Mouse (Mus musculus) liver, embryonic 14.5 days (tissue): Measurements from ENCODE around the gene Jsrp1. TPM values are rescaled to one million over a fixed set of nuclear protein-coding genes. Genes with fewer than 3 reads are reported as not detected.

Experiments
- ATAC-seq: fragments of 200-750 bp; cut with Nextera tagmentation; 2 replicates; pipeline ENCODE4 v1.8.0; 2017; ENCODE audit warnings: moderate number of reproducible peaks, mild to moderate bottlenecking, moderate library complexity; ENCODE audit not compliant: insufficient read depth
- DNase-seq, 3 experiments: peaks; one replicate each; pipeline ENCODE4 v3.0.0-alpha.2; 2012 to 2013; ENCODE audit warnings: low read depth in 3 of 3, low spot score in 3 of 3
- H3K27ac ChIP-seq: fragments of 300-500 bp; sonication (generic); 2 replicates; pipeline ENCODE4 v1.5.1; 2014; ENCODE audit warnings: moderate library complexity, mild to moderate bottlenecking, control low read depth, inconsistent platforms
- H3K27me3 ChIP-seq: fragments of 300-500 bp; sonication (generic); 2 replicates; pipeline ENCODE4 v1.6.1; 2014; ENCODE audit warnings: mild to moderate bottlenecking, low read length, moderate library complexity; ENCODE audit not compliant: control insufficient read depth, insufficient read depth
- H3K36me3 ChIP-seq: fragments of 300-500 bp; sonication (generic); replicated peaks from 2 replicates; pipeline ENCODE4 v1.6.1; 2014; ENCODE audit warnings: low read depth; ENCODE audit not compliant: control insufficient read depth, insufficient read depth
- H3K4me1 ChIP-seq, 2 experiments: fragments of 200-500 bp in 1 of 2; fragments of 300-500 bp in 1 of 2; sonication (generic) in 1 of 2; replicated peaks; 2 replicates each; pipeline ENCODE4 v1.6.1; 2012 to 2014; ENCODE audit warnings: antibody characterized with exemption in 1 of 2, inconsistent platforms in 1 of 2, low read length in 1 of 2; ENCODE audit not compliant: control insufficient read depth in 2 of 2, insufficient read depth in 2 of 2
- H3K4me2 ChIP-seq: fragments of 300-500 bp; sonication (generic); 2 replicates; pipeline ENCODE4 v1.6.1; 2014; ENCODE audit warnings: low read depth, mild to moderate bottlenecking, control low read depth, moderate library complexity
- H3K4me3 ChIP-seq, 2 experiments: fragments of 200-500 bp in 1 of 2; fragments of 300-500 bp in 1 of 2; sonication (generic) in 1 of 2; 2 replicates each; pipeline ENCODE4 v1.5.1; 2012 to 2014; ENCODE audit warnings: low read depth in 2 of 2, low read length in 2 of 2, mild to moderate bottlenecking in 2 of 2, control low read depth in 1 of 2, inconsistent platforms in 1 of 2, moderate library complexity in 1 of 2; ENCODE audit not compliant: insufficient read depth in 1 of 2
- H3K9ac ChIP-seq: fragments of 300-500 bp; sonication (generic); replicated peaks from 2 replicates; pipeline ENCODE4 v1.6.1; 2014; ENCODE audit warnings: mild to moderate bottlenecking, control low read depth, moderate library complexity
- H3K9me3 ChIP-seq: fragments of 300-500 bp; sonication (generic); 2 replicates; pipeline ENCODE4 v1.6.1; 2016; ENCODE audit warnings: low read length, mixed read lengths; ENCODE audit not compliant: control insufficient read depth
- CTCF ChIP-seq: IDR thresholded peaks from 2 replicates; pipeline ENCODE4 v1.5.1; 2016; ENCODE audit warnings: antibody characterized with exemption, low read depth, control low read depth
- EP300 ChIP-seq: IDR thresholded peaks from 2 replicates; pipeline ENCODE4 v1.6.1; 2016; ENCODE audit warnings: antibody characterized with exemption, low read depth
- WGBS: fragments of 180-500 bp; shearing (Covaris S2); extraction: QIAGEN DNeasy Blood & Tissue Kit; methylation state at CpG from one replicate; pipeline ENCODE4 v1.1.7; 2014; ENCODE audit not compliant: insufficient replicate concordance; 5-methylcytosine and 5-hydroxymethylcytosine counted together
- polyA plus RNA-seq, 2 experiments: library from polyadenylated mRNA; depleted of rRNA in 1 of 2; stranded (reverse) in 1 of 2; unstranded in 1 of 2; fragments of >200 nt; fragmentation: Nextera tagmentation in 1 of 2; extraction: Ambion mirVana in 1 of 2; gene quantifications; 2 replicates each; pipeline versions ENCODE4 v1.2.1 to v1.2.3; 2012 to 2014

Gene Jsrp1
- polyA plus RNA-seq, 2 experiments, result not detected

- Histone ChIP-seq H3K4me2 (no peak overlapping the region), H3K27ac (no peak overlapping the region), H3K4me1 (peaks cover 0 to 10% of the 10 kb centered on the region in 2 experiments; a peak in 2 of 4 replicates), H3K4me3 (no peak overlapping the region), H3K27me3 (peaks cover 47% of the 10 kb centered on the region), H3K36me3 (no peaks in the 10 kb centered on the region), H3K9ac (no peak overlapping the region), H3K9me3 (no peaks in the 10 kb centered on the region)
- 69% methylated on average over 12 of the region's 12 CpGs for WGBS
- ATAC-seq (no peak), DNase-seq (no peak)
- no peak for TF ChIP-seq CTCF
- TF ChIP-seq EP300, result no peak
Observed at GRCm38 (mm10) chr10:80845732-80846131, 32.4 kb upstream of the Jsrp1 start.

DNA sequence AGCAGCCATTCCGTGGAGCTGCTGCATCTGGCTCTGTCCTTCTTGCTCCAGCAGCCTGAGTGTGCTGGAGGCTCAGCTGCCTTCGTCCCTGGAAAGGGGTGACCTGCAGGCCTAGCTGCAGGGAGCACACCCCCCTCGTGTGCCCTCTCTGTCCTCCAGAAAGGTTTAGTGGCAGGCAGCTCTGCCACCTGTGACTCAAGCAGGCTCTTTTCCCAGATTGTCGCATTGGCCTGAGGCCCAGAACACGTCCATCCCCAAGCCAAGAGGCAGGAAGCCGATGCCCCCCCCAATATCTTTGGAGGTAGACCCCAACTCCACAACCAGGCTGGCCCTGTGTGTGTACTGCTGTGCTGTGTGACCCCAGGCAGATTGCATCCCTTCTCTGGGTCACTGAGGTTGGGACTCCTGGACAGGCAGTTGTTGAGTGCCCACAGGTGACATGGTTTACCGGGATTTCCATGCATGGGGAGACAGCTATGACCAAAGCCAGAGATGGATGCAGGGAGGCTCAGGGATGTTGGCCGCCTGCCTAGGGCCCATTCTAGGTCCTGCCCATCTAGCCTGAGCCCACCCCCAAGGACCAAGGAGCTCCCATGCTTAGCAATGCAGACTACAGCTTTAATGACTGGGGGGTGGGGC lies 31.9 kb upstream of the Jsrp1 start:
- H3K4me1 ChIP-seq, result peaks cover 0 to 10% of the 10 kb centered on the region in 2 experiments; a peak in 2 of 4 replicates
- peaks cover 47% of the 10 kb centered on the region for H3K27me3 ChIP-seq
- no peaks in the 10 kb centered on the region for H3K36me3 ChIP-seq
- H3K27ac ChIP-seq, result no peak overlapping the region
- H3K9ac ChIP-seq, result no peak overlapping the region
- no peak overlapping the region for H3K4me3 ChIP-seq
- DNase-seq (no peak), ATAC-seq (no peak)
- H3K4me2 ChIP-seq, result no peak overlapping the region
- no peaks in the 10 kb centered on the region for H3K9me3 ChIP-seq
- TF ChIP-seq EP300 (no peak), CTCF (no peak)
- WGBS, result 68% methylated on average over 8 of the region's 8 CpGs

- DNase-seq (no peak), ATAC-seq (no peak)
- H3K9me3 ChIP-seq, result no peaks in the 10 kb centered on the region
- no peak within 1 kb of the TSS; the same call in 1 of the 2 replicates for H3K4me2 ChIP-seq
- TF ChIP-seq CTCF, result no peak
- no peak for TF ChIP-seq EP300
- H3K27ac ChIP-seq, result no peak within 1 kb of the TSS
- H3K4me3 ChIP-seq, result peak within 1 kb of the TSS in 1 of 2 experiments; percentile 4; a peak in 2 of 4 replicates
- H3K36me3 ChIP-seq, result no peaks in the 10 kb centered on the region
- peaks cover 0 to 8% of the 10 kb centered on the region in 2 experiments; a peak in 2 of 4 replicates for H3K4me1 ChIP-seq
- H3K27me3 ChIP-seq, result peaks cover 47% of the 10 kb centered on the region
- no peak within 1 kb of the TSS for H3K9ac ChIP-seq
- 5% methylated on average over 50 of the region's 51 CpGs for WGBS
Observed at GRCm38 (mm10) chr10:80843931-80844547, 30.7 kb upstream of the Jsrp1 start, which contains the start of gene Lingo3. TSS of gene Lingo3 (minus strand) at chr10:80844039.

DNA sequence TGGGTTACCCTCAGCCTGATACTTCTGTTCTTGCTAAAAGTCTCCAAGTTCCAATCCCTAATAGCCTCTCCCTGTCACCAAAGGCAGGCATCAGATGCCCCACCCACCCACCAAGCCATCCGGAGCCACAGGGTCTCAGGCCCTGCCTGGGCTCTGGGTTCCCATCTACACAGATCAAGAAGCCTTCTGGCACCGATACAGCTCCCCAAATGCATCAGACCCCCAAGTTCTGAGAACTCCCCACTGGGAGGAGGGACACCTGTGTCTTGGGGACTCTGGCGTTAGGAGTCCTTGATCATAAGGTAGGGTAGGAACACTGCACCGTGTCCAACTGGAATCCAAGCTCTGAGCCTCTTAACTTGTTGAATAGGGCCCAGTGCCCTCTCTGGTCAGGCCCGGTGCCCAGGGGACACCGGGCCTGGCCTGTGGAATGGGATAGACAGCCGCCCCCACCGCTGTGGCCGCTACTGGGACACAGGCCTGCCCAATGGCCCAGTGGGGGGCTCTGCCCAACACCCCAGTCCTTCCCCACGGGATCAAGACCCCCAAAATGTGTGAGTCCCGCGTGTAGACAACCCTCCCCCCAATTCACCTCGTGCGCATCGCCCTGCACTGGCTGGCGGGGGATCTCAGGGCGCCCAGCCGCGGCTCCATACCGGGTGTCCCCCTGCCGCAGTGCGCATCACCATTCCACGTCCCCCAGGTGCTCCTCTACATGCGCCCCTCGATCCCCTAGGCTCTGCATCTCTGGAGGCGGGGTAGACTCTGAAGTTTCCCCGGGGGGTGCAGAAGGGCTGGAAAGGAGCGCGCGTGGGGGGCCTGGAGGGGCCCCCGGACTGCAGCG lies 30.0 kb upstream of the Jsrp1 start:
- H3K36me3 ChIP-seq, result no peaks in the 10 kb centered on the region
- ATAC-seq, result no peak
- peaks cover 0 to 3% of the 10 kb centered on the region in 2 experiments; a peak in 1 of 4 replicates for H3K4me1 ChIP-seq
- H3K27me3 ChIP-seq, result peaks cover 47% of the 10 kb centered on the region
- H3K4me2 ChIP-seq, result no peak overlapping the region; the same call in 1 of the 2 replicates
- peak overlapping the region in 1 of 2 experiments; percentile 4; a peak in 2 of 4 replicates for H3K4me3 ChIP-seq
- TF ChIP-seq CTCF (no peak), EP300 (no peak)
- H3K27ac ChIP-seq, result no peak overlapping the region
- WGBS, result 10% methylated on average over 32 of the region's 32 CpGs
- no peak for DNase-seq
- no peaks in the 10 kb centered on the region for H3K9me3 ChIP-seq
- no peak overlapping the region for H3K9ac ChIP-seq

DNA sequence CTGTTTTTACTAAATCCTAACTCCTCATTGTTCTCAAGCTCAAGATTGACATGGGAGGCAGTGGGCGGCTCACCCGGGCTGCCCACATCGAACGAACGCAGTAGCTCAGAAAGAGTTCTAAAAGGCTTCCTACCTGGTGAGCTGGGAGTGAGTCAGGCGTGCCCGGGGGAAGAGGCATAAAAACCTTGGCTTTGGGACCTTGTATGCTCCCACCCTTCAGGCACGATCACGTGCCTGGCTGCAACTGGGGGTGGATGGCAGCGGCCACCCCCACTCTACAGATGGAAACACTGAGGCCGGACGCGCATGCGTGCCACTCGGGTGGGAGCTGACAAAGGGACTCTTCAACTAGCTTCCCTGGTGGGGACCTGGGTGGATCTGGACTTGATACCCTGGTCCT lies 29.0 kb upstream of the Jsrp1 start:
- Histone ChIP-seq H3K4me1 (no peaks in the 10 kb centered on the region), H3K4me2 (no peak overlapping the region), H3K27ac (no peak overlapping the region), H3K9me3 (no peaks in the 10 kb centered on the region), H3K4me3 (no peak overlapping the region), H3K27me3 (peaks cover 51% of the 10 kb centered on the region), H3K36me3 (no peaks in the 10 kb centered on the region), H3K9ac (no peak overlapping the region)
- no peak for DNase-seq
- TF ChIP-seq EP300, result no peak
- TF ChIP-seq CTCF, result no peak
- ATAC-seq, result no peak
- WGBS, result 66% methylated on average over 15 of the region's 15 CpGs
